Mouse (Mus musculus) adrenal gland, postnatal 10 days (tissue): ENCODE data around the gene Sema3d. TPM values are rescaled to one million over a fixed set of nuclear protein-coding genes. Genes with fewer than 3 reads are reported as not detected.
A peak's percentile ranks its signal among the peaks of the same experiment; 100 is the strongest.

Experiments
- DNase-seq: peaks from one replicate; pipeline ENCODE4 v3.0.0; 2021; ENCODE audit warnings: mixed read lengths
- total RNA-seq, 2 experiments: library from RNA; stranded (reverse); gene quantifications; 2 replicates each; pipeline ENCODE4 v1.2.3; 2021

The Sema3d gene
- total RNA-seq, 2 experiments from 2014 or later = 6.4 to 6.6 TPM

- DNase-seq = no peak
Observed at GRCm38 (mm10) chr5:12499037-12499436, 115.9 kb downstream of the Sema3d start.

- DNase-seq = no peak
Observed at GRCm38 (mm10) chr5:12499791-12500504, 116.8 kb downstream of the Sema3d start.

- no peak for DNase-seq
Observed at GRCm38 (mm10) chr5:12512471-12512870, 129.3 kb downstream of the Sema3d start.

- DNase-seq = no peak
Observed at GRCm38 (mm10) chr5:12515283-12515682, 132.1 kb downstream of the Sema3d start.

- no peak for DNase-seq
Observed at GRCm38 (mm10) chr5:12525235-12525767, 142.1 kb downstream of the Sema3d start.

- no peak for DNase-seq
Observed at GRCm38 (mm10) chr5:12528596-12528995, 145.4 kb downstream of the Sema3d start.

GRCm38 (mm10) chr5:12529771-12530170 is 146.6 kb downstream of the Sema3d start:
- no peak for DNase-seq

- peak; percentile 8 for DNase-seq
Observed at GRCm38 (mm10) chr5:12541268-12541667, 158.1 kb downstream of the Sema3d start.

GRCm38 (mm10) chr5:12549046-12549669 is 166.0 kb downstream of the Sema3d start:
- no peak for DNase-seq

- no peak for DNase-seq
Observed at GRCm38 (mm10) chr5:12555401-12555800, 172.2 kb downstream of the Sema3d start.

GRCm38 (mm10) chr5:12557889-12558288 is 174.7 kb downstream of the Sema3d start:
- peak; percentile 5 for DNase-seq

GRCm38 (mm10) chr5:12561740-12562139 is 178.6 kb downstream of the Sema3d start:
- no peak for DNase-seq

- DNase-seq = peak; percentile 64
Observed at GRCm38 (mm10) chr5:12562204-12562603, 179.0 kb downstream of the Sema3d start.

GRCm38 (mm10) chr5:12563132-12563531 is 179.9 kb downstream of the Sema3d start:
- no peak for DNase-seq

GRCm38 (mm10) chr5:12564602-12565220 is 181.5 kb downstream of the Sema3d start:
- DNase-seq = peak; percentile 5

- no peak for DNase-seq
Observed at GRCm38 (mm10) chr5:12566568-12566967, 183.4 kb downstream of the Sema3d start.

GRCm38 (mm10) chr5:12574551-12574950 is 191.4 kb downstream of the Sema3d start:
- DNase-seq = no peak

GRCm38 (mm10) chr5:12575262-12575661 is 192.1 kb downstream of the Sema3d start:
- DNase-seq = no peak

GRCm38 (mm10) chr5:12579752-12580151 is 196.6 kb downstream of the Sema3d start:
- DNase-seq = peak; percentile 25

- no peak for DNase-seq
Observed at GRCm38 (mm10) chr5:12582540-12582939, 199.4 kb downstream of the Sema3d start.

GRCm38 (mm10) chr5:12583293-12583834 is 200.2 kb downstream of the Sema3d start:
- peak; percentile 28 for DNase-seq

- DNase-seq = no peak
Observed at GRCm38 (mm10) chr5:12584886-12585285, 201.7 kb downstream of the Sema3d start.
